Comparison of ENCODE assay signal across 10 mouse cellular contexts in genomic region chr10:84585294-84585650, GRCm38 (mm10).
"Had no signal": no experiment of that assay in that cellular context is flagged by ENCODE, and none has a peak within 500 bp of the region (broad histone marks: within the 10 kb centered on the region; RNA-seq: fewer than 3 reads in every experiment).

No protein-coding gene starts in this region.

- H3K4me1 ChIP-seq: midbrain, embryonic 12.5 days had no signal

- H3K4me2 ChIP-seq: limb, embryonic 12.5 days; midbrain, embryonic 12.5 days had no signal

- ATAC-seq: midbrain, embryonic 16.5 days had no signal

- H3K9ac ChIP-seq: limb, embryonic 12.5 days; liver, embryonic 14.5 days; midbrain, embryonic 12.5 days had no signal

- H3K4me3 ChIP-seq: layer of hippocampus, adult 2 months; limb, embryonic 12.5 days; midbrain, embryonic 12.5 days had no signal

- H3K36me3 ChIP-seq: midbrain, embryonic 12.5 days had no signal

- H3K9me3 ChIP-seq: limb, embryonic 12.5 days; midbrain, embryonic 12.5 days had no signal

- H3K27ac ChIP-seq: layer of hippocampus, adult 2 months; limb, embryonic 12.5 days; liver, embryonic 14.5 days; midbrain, embryonic 12.5 days had no signal

- H3K27me3 ChIP-seq: limb, embryonic 12.5 days; midbrain, embryonic 12.5 days had no signal

- DNase-seq: kidney, postnatal 10 days; kidney, postnatal 4 days; lung, adult 2 months; lung, postnatal 4 days; right cerebral cortex, postnatal 4 days had no signal
